Mouse (Mus musculus) adrenal gland, postnatal 10 days (tissue): ENCODE results near the gene Corin. TPM values are rescaled to one million over a fixed set of nuclear protein-coding genes. Genes with fewer than 3 reads are reported as not detected.
A peak's percentile ranks its signal among the peaks of the same experiment; 100 is the strongest.

Source experiments
- DNase-seq: peaks from one replicate; pipeline ENCODE4 v3.0.0; 2021; ENCODE audit warnings: mixed read lengths
- total RNA-seq, 2 experiments: library from RNA; stranded (reverse); gene quantifications; 2 replicates each; pipeline ENCODE4 v1.2.3; 2021

Gene Corin
- total RNA-seq, 2 experiments from 2014 or later, result 0.18 to 0.45 TPM

DNA sequence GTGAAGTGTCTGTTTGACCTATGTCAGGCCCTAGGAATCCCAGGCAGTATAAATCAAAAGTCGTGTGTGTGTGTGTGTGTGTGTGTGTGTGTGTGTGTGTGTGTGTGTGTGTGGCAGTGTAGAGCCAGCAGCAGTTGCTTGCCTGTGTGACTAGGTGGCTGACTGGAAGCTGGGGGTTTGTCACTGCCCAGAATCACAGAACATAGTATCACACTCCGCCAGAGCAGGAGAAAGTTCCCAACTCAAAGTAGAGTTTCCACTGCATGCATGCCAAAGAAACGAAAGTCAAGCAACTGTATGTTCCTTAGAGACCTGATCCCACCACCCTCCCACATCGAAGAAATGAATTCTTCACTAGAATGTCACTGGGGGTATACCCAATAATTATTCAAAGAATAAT, 61.3 kb downstream of the Corin start:
- peak; percentile 9 for DNase-seq

DNA sequence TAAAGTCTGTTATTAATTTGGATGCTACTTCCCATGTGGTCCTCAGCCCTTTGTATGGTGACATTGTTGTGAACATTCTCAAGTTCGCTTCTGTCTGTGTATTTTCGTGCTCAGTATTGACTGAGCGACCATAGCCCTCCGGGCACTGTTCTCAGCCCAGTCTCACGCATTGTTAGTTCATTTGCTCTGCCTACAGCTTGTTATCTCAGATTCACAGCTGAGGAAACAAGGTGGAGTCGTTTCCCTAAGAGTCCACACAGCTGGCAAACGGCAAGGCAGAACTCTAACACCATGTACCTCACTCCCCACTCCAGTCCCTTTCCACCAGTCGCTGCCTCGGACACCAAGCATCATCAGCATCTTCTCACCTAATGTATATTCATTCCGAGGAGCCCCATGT, 63.1 kb downstream of the Corin start:
- no peak for DNase-seq

DNA sequence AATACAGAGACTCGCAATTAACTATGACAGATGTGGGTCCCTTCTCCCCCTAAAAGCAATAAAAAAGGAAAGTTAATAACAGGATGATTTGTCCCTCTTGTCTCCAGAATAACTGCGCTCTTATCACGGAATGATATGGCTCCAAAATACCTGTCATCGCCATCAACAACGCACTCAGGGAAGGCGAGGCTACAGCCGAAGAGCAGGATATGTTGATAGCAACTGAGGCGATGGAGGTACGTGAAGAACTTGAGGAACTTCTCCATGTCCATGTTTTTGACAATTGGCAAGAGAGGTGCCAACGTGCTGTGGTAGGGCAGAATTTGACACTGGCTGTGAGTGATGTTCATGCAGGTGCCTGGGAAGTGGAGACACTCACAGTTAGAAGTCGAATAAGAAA, 69.2 kb downstream of the Corin start:
- no peak for DNase-seq

DNA sequence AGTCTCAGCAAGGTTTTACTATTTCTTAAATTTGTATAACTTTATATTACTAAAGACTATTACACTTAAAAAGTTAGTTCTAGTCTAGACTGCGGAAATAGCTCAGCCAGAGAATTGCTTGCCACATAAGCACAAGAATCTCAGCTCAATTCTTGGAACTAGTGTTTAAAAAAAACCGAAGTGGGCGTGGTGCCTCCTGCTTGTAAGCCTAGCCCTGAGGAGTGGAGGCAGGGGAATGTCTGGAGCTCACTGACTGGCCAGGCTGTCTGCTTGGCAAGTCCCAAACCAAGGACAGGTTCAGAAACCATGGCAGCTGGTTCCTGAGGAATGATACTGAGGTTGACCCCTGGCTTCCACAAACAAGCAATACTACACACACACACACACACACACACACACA, 72.4 kb downstream of the Corin start:
- DNase-seq, result no peak

DNA sequence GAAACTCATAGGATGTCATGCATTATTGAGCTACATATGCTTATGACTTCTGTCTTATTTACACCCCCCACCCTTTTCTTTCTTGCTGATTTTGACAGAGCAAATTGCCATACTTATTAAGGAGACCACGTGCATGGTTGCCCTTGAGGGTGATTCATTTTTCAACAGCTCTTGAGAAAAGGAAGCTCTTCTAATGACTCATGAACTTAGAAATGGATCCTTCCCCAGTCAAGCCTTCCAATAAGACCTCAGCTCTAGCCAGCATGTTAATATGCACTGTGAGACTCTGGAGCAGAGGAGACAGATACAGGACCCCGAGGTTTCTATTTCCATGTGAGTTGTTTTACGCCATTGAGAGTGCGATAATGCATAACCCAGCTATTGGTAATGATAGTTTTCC, 76.7 kb downstream of the Corin start:
- DNase-seq, result no peak

DNA sequence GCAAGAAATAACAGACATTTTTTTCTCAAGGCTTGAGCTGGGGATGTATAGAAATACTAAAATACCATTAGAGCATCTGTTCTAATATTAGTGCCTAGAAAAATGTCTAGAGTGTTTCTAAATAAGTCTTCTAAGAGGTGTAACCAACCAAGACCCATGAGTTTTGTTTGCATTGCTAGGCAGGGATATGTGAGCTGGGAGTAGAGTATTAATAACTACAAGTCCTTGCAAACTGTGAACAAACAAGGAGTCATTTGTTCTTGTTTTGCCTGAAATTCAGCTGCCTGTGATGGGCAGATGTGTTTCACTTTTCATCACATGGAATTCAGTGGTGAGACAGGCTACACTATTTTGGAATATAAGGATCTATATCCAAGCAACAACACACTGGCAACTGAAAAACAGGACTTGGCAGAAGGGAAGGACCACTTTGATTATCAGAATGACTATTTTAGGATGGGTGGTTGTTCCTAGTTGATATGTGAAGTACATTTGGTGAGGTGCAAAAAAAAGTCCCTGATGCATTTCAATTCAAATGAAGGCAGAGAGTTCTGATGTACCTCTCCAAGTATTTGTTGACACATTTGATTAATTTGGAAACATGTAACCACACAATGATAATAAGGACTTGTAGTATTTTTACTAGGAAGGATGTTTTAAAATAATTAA, 78.8 kb downstream of the Corin start:
- DNase-seq, result no peak

DNA sequence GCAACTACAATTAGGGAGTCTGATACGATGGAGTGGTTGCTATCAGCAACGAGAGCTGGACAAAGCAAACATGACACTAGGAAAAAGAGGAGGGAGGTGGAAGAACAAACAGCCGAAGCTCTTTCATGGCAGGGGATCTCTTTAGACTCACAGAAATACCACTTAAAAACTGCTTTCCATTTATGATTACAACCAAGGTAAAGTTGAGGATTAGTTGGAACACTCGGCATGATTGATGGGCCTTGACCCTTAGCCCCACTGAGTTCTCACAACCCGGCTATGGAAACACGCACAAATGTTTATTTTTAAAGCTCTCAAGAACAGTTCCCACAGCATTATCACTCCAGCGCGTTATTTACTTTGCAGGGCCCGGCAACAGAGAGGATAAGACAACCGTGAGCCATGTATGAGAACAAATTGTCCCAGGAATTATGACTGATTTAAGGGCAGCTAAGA, 92.4 kb downstream of the Corin start:
- DNase-seq, result no peak

DNA sequence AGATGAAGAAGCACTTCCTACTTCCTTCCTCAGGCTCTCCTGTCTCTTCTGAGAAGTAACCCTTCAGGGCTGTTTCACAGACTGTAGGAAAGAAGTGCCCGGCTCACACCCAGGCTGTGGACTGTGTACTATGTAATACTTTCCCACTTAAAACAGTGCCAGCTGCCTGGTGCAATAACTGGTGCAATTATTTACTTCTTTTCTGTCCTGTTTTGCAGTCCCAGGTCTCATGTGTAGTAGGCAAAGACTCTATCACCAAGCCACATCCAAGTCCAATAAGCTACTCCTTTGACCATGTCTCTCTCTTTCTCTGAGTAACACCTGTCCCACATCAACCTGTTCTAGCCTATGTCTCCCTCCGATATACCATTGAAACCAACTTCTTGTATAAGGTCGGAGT, 93.4 kb downstream of the Corin start:
- DNase-seq, result no peak

DNA sequence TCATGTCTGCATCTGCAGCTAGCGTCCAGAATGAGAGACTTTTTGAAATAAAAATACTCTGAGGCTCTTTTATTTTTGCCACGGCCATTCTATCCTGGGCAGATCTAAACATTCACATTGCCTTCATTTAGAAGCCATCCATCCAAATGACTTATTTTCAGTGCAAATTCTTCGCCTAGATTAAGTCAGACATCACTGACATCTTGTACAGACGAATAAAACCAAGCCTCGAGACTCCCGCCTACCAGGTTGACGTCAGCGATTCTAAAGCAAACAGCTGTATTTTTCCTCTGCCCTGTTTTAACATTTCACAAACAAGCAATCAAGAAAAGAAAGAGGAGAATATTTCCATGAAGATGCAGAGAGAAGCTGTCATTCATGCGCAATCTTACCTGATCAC, 100.9 kb downstream of the Corin start:
- DNase-seq, result no peak

DNA sequence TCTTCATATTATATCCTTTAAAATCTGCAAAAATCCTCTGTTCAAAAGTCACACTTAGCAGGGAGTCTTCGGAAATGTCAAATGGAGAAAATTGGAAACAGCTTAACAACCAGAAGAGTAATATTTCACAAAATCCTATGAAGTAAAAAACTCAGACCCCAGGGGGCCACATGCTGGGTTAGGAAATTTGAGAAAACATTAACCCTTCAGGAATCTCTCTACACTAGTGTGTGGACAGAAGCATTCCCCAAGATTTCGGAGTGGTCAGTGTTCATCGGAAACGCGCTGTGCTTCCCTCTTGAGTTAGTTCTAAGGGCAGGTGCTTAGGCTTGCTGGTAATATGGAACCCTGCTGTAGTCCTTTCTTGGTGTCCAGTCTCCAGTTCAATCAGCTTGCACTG, 101.4 kb downstream of the Corin start:
- no peak for DNase-seq

DNA sequence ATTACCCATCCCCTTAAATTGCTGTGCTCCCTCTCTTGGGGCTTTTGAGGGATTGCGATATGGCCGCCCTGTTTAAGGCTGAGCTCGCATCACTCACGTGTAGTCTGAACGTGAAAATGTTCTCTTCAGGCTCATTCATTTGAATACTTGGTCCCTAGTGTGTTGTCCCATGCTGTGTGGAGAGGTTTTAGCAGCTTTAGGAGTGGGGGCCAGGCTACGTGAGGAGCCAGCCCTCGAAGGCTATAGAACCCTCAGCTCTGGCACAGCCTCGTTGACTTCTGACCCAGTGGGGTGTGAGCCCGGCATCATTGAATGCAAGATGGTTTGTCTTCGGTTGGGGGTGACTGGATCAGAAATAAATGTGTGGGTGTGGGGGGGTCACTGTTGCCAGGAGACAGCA, 102.5 kb downstream of the Corin start:
- no peak for DNase-seq

DNA sequence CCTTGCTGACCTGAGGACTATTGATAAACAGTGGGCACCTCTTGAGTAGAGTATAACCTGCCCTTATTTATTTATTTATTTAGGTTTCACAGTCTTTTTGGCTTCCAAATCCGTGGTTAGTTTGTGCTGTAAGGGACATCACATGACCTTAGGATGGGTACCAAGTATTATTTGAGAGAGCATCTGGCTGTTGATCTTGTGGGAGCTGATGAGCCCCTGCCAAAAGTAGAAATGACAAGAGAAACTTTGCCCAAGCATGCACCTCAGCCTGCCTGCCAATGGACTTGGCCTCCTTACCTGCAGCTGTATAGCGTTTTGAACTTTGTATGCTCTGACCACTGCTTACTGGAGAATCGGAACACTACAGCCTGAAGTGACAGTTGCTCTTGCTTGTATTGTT, 103.0 kb downstream of the Corin start:
- no peak for DNase-seq

DNA sequence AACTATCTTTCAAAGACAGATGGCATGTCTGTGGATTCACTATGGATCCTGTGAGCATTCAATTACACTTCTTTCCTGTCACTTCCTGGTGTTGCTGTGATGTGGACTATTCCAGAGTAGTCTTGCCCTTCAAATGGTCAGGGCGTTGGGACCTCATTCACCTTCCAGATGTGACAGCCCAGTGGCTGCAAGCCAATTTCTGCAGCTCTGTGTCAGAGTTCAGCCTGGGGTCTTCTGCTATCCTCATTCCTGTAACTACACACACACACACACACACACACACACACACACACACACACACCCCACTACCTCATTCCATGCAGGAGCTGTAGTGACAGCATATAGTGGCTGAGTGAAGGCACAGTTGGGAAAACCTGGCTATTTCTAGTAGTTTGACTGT, 122.1 kb downstream of the Corin start:
- no peak for DNase-seq

DNA sequence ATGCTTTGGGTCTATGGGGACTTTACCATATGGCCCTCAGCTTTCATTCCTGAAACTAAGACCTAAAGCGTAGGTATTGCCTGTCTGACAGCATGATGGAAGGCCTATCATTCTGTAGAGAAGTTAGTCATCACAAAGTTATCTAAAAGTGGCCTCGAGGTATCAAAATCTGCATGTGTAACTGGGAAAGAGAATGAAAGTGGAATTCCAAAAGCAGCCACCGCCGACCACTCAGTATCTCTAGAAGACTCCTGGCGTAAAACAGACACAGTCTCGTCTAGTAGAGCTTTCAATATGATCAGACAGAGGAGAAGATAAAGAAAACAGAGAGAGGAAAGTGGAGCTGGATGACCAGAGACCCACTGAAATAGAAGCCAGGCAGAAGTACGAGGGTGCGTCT, 123.7 kb downstream of the Corin start:
- no peak for DNase-seq

DNA sequence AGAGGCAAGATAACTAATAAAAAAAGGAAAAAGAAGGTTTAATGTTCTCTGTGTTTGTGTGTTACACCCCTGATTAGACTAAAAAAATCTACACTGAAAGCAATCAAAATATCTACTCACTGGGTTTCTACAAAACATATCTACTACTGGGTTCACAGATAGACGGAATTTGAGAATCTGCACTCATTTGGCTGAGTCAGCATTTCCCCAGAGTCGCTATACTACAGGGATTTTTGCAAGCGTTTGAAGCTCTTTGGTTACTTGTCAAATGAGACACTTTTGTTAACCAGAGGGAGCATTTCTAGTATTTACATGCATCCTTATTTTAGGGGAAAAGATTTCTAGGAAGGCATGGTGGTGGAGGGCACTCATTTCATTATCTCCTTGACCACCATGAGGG, 136.3 kb downstream of the Corin start:
- DNase-seq, result no peak

DNA sequence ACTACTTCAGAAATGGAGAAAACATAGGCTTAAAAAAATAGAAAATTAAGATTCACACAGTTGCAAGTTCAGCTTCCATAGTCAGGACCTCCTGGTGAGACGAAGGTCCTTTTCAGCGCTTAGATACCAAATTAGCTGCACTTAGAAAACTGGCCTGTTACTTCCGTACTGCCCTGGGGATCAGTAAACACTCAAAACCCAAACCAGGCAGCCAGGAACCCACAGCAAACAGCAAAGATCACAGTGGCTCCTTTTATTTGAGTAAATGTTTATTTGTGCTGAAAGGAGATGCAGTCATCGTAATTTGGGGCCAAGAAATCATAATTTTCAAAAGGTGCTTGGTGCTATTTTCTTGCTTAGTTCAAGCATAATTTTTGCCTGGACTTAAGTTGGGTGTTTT, 138.5 kb downstream of the Corin start:
- no peak for DNase-seq

DNA sequence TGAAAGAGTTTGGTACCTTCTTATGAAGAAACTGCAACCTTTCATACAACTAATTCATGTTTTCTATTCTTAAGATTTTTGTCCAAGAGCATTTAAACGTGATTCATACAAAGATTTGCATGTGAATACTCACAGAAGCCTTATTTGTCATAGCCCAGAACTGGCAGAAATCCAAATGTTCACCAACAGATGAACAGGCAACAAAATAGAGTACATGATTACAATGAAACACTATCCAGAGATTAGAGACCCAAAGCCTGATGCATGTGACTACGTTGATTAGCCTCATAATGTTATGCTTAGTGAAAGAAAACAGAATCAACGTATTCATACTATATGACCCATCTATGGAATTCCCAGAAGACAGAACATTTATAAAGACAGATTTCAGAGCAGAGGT, 140.4 kb downstream of the Corin start:
- no peak for DNase-seq

DNA sequence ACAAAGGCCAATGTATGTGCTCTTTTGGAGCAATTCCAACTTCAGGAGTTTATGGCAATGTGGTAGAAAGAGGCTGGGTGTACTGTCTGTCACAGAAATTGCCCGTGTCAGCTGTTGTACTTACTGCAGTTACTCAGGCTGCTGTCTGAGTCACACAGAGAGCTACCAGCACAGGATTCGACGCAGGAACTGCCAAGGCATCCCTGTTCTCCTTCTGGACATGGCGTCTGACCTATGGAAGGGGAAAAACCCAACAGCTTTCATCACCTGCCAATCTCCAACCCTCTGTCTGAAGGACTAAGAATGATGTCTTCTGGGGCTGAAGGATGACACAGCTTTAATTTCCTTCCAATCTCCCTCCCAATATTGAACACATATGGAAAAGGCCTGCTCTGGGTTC, 150.5 kb downstream of the Corin start:
- DNase-seq, result no peak

DNA sequence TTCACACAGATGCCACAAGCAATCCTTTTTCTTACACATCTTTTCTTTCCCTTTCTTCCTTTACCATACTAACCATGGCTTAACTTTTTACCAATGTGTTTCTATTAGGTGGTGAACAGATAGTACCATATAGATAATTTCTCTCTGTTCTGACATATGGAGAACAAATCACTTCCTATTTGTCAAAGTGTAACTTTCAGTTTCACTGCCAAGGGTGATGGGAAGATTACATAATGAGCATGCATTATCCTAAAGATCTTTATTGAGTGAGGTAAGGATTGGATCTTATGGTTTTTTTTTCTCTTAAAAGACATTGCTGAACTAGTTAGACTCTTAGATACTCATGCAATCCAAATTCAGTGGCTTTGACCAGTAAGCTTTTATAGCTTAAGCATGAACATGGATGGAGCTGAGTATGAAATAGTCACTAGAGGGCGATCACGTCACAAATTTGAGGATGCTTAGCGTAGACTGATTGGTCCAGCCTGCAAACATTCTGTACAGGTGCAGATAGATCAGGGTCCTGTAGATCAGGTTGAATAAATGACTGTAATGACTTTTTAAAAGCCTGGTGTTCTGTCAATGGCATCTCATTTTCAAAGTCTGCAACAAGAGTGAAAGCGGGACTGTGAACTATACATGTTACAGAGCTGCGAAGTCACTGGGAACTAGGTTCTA, 154.1 kb downstream of the Corin start:
- DNase-seq, result peak; percentile 40

DNA sequence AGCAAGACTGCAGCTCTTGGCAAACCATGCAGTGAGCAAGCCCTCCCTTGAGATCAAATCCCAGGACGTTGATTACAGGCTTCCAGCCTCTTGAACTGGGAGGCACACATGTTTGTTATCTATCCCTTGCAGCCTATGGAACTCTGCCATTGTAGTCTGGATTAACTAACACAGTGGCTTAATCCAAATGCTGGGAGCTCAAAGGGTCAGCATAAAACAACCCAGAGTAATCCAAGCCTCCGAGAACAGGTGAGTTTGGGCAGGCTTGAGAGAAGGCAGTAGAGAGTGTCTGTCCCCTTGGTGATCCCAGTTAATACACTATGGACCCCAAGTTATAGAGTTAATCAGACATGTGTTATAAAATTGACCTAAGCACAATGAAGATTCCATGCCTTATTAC, 155.7 kb downstream of the Corin start:
- no peak for DNase-seq

DNA sequence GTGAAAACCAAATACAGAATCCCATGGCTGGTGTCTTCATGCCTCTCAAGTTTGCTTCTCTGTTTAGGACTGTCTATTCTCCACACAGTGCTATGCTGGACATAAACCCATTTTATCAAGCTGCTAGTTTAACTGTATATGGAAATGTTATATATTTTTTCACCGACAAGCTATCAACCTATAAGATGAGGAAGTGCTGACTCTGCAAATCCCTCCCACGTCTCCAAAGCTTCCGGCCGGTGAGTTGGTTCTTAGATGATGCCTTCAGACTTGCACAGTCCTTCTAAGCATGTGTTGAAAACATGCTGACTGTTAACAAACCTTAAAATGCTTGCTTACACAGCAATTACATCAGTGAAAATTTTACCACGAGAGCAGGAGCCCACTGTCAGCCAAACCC, 168.4 kb downstream of the Corin start:
- DNase-seq, result no peak

DNA sequence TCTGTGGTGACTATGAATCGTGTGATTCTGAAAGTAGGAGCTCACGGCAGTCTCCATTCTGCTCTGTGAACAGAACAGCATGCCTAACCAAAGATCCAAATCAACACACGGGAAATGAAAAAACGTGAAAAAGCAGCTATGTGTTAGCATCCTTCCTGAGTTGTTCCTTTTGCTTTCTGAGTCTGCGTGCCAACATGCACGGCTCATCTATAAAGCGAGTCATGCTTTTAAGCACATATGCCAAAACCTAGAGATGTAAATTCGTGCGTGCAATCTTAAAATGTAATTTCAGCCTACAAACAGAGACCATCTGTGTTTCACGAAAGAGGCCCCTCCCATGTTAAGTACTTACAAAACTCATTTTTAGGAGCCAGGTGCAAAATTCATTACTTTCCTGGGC, 171.4 kb downstream of the Corin start:
- DNase-seq, result no peak

DNA sequence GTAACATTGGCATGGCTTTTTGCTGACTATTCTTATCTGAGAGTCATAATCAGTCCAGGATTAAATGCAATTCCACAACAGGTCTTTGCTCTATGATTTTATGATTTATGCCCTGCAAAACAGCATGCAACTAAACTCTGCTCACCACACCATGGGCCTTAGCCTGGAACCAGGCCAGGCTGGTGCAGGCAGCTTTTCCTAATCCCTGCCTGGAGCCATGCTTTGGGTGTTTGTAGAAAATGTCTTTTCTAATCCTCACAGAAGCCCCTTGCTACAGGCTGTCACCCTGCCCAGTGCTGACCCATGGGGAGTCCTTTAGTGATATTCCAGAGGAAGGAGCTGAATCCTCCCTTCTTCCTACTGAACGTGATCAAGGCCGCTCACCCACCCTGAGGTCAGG, 173.1 kb downstream of the Corin start:
- no peak for DNase-seq

DNA sequence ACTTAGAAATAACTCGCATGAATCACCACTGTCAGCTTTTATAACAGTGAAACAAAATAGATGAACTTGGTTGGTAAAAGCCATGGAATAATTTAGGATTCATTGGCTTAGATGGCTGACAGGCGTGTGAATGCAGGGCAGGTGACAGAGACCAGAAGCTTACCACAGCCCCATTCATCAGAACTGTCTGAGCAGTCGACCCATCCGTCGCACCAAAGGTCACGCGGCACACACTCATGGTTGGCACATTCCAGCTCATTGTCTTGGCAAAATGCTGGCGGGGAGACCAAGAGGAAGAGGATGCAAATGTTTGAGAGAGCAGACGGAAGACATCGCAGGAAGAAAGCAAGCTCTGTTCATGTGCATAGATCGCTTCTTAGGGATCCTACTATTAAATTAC, 173.6 kb downstream of the Corin start:
- DNase-seq, result no peak

DNA sequence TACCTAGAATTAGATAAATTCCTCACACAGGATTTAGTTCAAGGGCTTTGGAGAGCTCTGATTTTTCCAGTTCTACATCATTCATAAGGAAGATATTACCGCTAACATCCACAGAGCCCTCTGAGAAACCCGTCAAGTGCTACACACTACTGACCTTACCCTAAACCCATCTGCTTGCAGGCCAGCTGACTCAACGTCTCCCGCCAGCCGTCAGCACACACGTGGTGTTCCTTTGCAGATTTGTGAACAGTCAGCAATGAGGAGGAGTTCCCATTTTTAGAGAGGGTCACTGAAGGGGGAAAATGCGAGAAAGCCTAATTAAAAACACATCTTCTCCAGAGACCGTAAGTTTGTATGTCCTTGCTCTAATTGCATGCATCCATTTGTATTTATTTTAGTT, 174.8 kb downstream of the Corin start:
- no peak for DNase-seq
